ENCODE assay signal across 9 mouse cellular contexts in the genomic region with DNA sequence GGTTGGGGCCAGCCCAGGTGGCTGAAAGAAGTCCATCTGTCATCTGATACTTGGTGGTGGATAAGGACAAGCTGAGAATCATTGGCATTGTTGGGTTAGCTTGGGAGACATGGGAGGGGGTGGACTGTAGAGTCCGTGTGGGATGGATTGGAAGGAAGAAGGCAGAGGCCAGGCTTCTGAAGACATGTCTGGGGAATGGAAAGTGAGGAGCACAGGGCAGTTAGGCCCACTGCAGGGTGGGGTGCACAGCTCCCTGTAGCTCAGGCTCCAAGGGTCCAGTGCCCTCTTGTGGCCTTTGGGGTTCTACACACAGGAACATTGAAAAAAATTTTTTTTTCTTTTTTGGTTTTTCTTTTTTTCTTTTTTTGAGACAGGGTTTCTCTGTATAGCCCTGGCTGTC. TPM values are rescaled to one million over a fixed set of nuclear protein-coding genes. Genes with fewer than 3 reads are reported as not detected.
DNase-seq lines count a peak whose midpoint lies in the region; ATAC-seq and TF ChIP-seq lines count a peak whose summit lies in the region.
"Had no signal": no experiment of that assay in that cellular context is flagged by ENCODE, and none has a peak within 500 bp of the region (broad histone marks: within the 10 kb centered on the region; RNA-seq: fewer than 3 reads in every experiment).

No protein-coding gene starts in this region.

- peak; percentile 69 for DNase-seq in gastrocnemius, postnatal 10 days
- no peak for DNase-seq in gastrocnemius, postnatal 25 days
- DNase-seq in CD4-positive, CD25-positive, alpha-beta regulatory T cell, adult 2 months (ENCODE audit: low read depth, low spot score), result peak; percentile 82
- peak; percentile 48 for DNase-seq in c-Kit-positive CD71-positive TER-119-positive erythroid progenitor cells, embryonic 14.5 days (ENCODE audit: low spot score)
- peak; percentile 47 for DNase-seq in forebrain, embryonic 14.5 days (ENCODE audit: low spot score)
- DNase-seq in kidney, postnatal 36 days, result peak; percentile 51 to 76
- peak; percentile 55 for DNase-seq in mesoderm, embryonic 11.5 days (ENCODE audit: low read depth, low spot score)
- peak; percentile 68 for DNase-seq in thymus, adult 2 months

- H3K27ac ChIP-seq in forebrain, embryonic 14.5 days (ENCODE audit: low read depth, low read length), result no peak overlapping the region
- no peak overlapping the region for H3K27ac ChIP-seq in thymus, adult 2 months (ENCODE audit: control insufficient read depth, insufficient read depth, low read length)
- H3K27ac ChIP-seq: macrophage had no signal

- H3K4me1 ChIP-seq in forebrain, embryonic 14.5 days (ENCODE audit: control insufficient read depth, insufficient read depth, low read length), result no peaks in the 10 kb centered on the region
- peaks cover 8% of the 10 kb centered on the region for H3K4me1 ChIP-seq in thymus, adult 2 months (replicated peaks; ENCODE audit: control insufficient read depth, insufficient read depth, low read length)

- H3K9ac ChIP-seq in forebrain, embryonic 14.5 days (ENCODE audit: low read length), result no peak overlapping the region

- WGBS in forebrain, embryonic 14.5 days, result 32% methylated on average over 1 of the region's 1 CpGs
- WGBS in thymus, adult 2 months, result 70% methylated on average over 1 of the region's 1 CpGs

- peak; percentile 71; the same call in 1 of the 2 replicates for TF ChIP-seq CTCF in thymus, adult 2 months (IDR thresholded peaks at IDR 0.05; ENCODE audit: borderline replicate concordance, control insufficient read depth, extremely low read depth, insufficient read depth, low read length, poor library complexity)

- H3K4me3 ChIP-seq in forebrain, embryonic 14.5 days (ENCODE audit: low read depth, low read length), result no peak overlapping the region
- no peak overlapping the region for H3K4me3 ChIP-seq in thymus, adult 2 months (ENCODE audit: control insufficient read depth, insufficient read depth, low read length)

- no peak for TF ChIP-seq POLR2A in thymus, adult 2 months (IDR thresholded peaks at IDR 0.05; ENCODE audit: control insufficient read depth, extremely low read depth, insufficient read depth, low read length, poor library complexity)

- H3K27me3 ChIP-seq in forebrain, embryonic 14.5 days (replicated peaks; ENCODE audit: control insufficient read depth, insufficient read depth, low read length), result no peaks in the 10 kb centered on the region
- H3K27me3 ChIP-seq in thymus, adult 2 months (ENCODE audit: control insufficient read depth, insufficient read depth, low read length), result no peaks in the 10 kb centered on the region

- ATAC-seq in forebrain, embryonic 14.5 days, result peak; percentile 26; the same call in 1 of the 2 replicates

- H3K36me3 ChIP-seq in forebrain, embryonic 14.5 days (ENCODE audit: control insufficient read depth, insufficient read depth, low read length), result peaks cover 53% of the 10 kb centered on the region
- peaks cover 38% of the 10 kb centered on the region for H3K36me3 ChIP-seq in thymus, adult 2 months (ENCODE audit: control insufficient read depth, insufficient read depth, low read length)

- H3K4me2 ChIP-seq in forebrain, embryonic 14.5 days (ENCODE audit: low read length), result no peak overlapping the region

- no peaks in the 10 kb centered on the region for H3K9me3 ChIP-seq in forebrain, embryonic 14.5 days (replicated peaks; ENCODE audit: control insufficient read depth, low read length)

RNA-seq across cellular contexts. Expression of a gene that starts 18.3 kb away (rescaled TPM):
- total RNA-seq in gastrocnemius, postnatal 10 days (2021), result 100 to 1,000 TPM; 144 to 156 TPM
- total RNA-seq in gastrocnemius, postnatal 25 days (2021), result 100 to 1,000 TPM; 111 to 125 TPM
- 274 and 280 TPM in 2 replicates for polyA plus RNA-seq in forebrain, embryonic 14.5 days (2014; fragmentation: Nextera tagmentation; extraction: Ambion mirVana)
- 194 and 220 TPM in 2 replicates for polyA plus RNA-seq in thymus, adult 2 months (2012; rRNA removed)

RNA-seq across cellular contexts. Expression of a gene that starts 30.2 kb away (rescaled TPM):
- 1 to 10 TPM; 4.0 to 4.3 TPM for total RNA-seq in gastrocnemius, postnatal 10 days (2021)
- 1 to 10 TPM in 1 of 2 experiments, under 1 TPM in 1; 0.67 to 1.1 TPM for total RNA-seq in gastrocnemius, postnatal 25 days (2021)
- 1.3 and 2.4 TPM in 2 replicates for polyA plus RNA-seq in forebrain, embryonic 14.5 days (2014; fragmentation: Nextera tagmentation; extraction: Ambion mirVana)
- 43.9 and 49.9 TPM in 2 replicates for polyA plus RNA-seq in thymus, adult 2 months (2012; rRNA removed)

RNA-seq across cellular contexts. Expression of a gene that starts 35.8 kb away (rescaled TPM):
- not detected for total RNA-seq in gastrocnemius, postnatal 10 days (2021)
- not detected for total RNA-seq in gastrocnemius, postnatal 25 days (2021)
- polyA plus RNA-seq in forebrain, embryonic 14.5 days (2014; fragmentation: Nextera tagmentation; extraction: Ambion mirVana), result not detected in 2 replicates
- 0.23 and 0.42 TPM in 2 replicates for polyA plus RNA-seq in thymus, adult 2 months (2012; rRNA removed)
